Mouse (Mus musculus) forebrain, embryonic 11.5 days (tissue): ENCODE measurements around the gene Foxp1. TPM values are rescaled to one million over a fixed set of nuclear protein-coding genes. Genes with fewer than 3 reads are reported as not detected.
A peak's percentile ranks its signal among the peaks of the same experiment; 100 is the strongest.

ENCODE experiments used
- ATAC-seq: fragments of 200-750 bp; cut with Nextera tagmentation; replicated peaks from 2 replicates; pipeline ENCODE4 v1.8.0; 2017; ENCODE audit warnings: moderate TSS enrichment; ENCODE audit not compliant: low FRiP score
- DNase-seq: peaks from one replicate; pipeline ENCODE4 v3.0.0-alpha.2; 2017; ENCODE audit warnings: low spot score
- H3K27ac ChIP-seq: fragments of 300-500 bp; sonication (generic); 2 replicates; pipeline ENCODE4 v1.5.1; 2014; ENCODE audit warnings: low read depth, low read length
- H3K27me3 ChIP-seq: fragments of 300-500 bp; sonication (generic); 2 replicates; pipeline ENCODE4 v1.6.1; 2014; ENCODE audit warnings: mild to moderate bottlenecking, low read length, mixed read lengths; ENCODE audit not compliant: control insufficient read depth, insufficient read depth
- H3K36me3 ChIP-seq: fragments of 300-500 bp; sonication (generic); 2 replicates; pipeline ENCODE4 v1.6.1; 2014; ENCODE audit warnings: mild to moderate bottlenecking, low read length, moderate library complexity, mixed read lengths; ENCODE audit not compliant: control insufficient read depth, insufficient read depth
- H3K4me1 ChIP-seq: fragments of 300-500 bp; sonication (generic); replicated peaks from 2 replicates; pipeline ENCODE4 v1.6.1; 2014; ENCODE audit warnings: low read length, mixed read lengths; ENCODE audit not compliant: control insufficient read depth, insufficient read depth
- H3K4me2 ChIP-seq: fragments of 300-500 bp; sonication (generic); 2 replicates; pipeline ENCODE4 v1.6.1; 2014; ENCODE audit warnings: low read depth, mild to moderate bottlenecking, low read length, moderate library complexity, mixed read lengths; ENCODE audit not compliant: severe bottlenecking
- H3K4me3 ChIP-seq: fragments of 300-500 bp; sonication (generic); 2 replicates; pipeline ENCODE4 v1.5.1; 2014; ENCODE audit warnings: low read depth, low read length
- H3K9ac ChIP-seq: fragments of 300-500 bp; sonication (generic); 2 replicates; pipeline ENCODE4 v1.6.1; 2014; ENCODE audit warnings: low read length
- H3K9me3 ChIP-seq: fragments of 300-500 bp; sonication (generic); 2 replicates; pipeline ENCODE4 v1.6.1; 2016; ENCODE audit warnings: low read length, mixed read lengths; ENCODE audit not compliant: control insufficient read depth
- WGBS: fragments of 180-500 bp; shearing (Covaris S2); extraction: QIAGEN DNeasy Blood & Tissue Kit; methylation state at CpG from one replicate; pipeline ENCODE4 v1.1.7; 2014; 5-methylcytosine and 5-hydroxymethylcytosine counted together
- polyA plus RNA-seq: library from polyadenylated mRNA; unstranded; fragments of >200 nt; fragmentation: Nextera tagmentation; extraction: Ambion mirVana; gene quantifications from 2 replicates; pipeline ENCODE4 v1.2.1, GENCODE M21; 2014

Gene Foxp1
- polyA plus RNA-seq = 91.1 and 91.5 TPM in 2 replicates

DNA sequence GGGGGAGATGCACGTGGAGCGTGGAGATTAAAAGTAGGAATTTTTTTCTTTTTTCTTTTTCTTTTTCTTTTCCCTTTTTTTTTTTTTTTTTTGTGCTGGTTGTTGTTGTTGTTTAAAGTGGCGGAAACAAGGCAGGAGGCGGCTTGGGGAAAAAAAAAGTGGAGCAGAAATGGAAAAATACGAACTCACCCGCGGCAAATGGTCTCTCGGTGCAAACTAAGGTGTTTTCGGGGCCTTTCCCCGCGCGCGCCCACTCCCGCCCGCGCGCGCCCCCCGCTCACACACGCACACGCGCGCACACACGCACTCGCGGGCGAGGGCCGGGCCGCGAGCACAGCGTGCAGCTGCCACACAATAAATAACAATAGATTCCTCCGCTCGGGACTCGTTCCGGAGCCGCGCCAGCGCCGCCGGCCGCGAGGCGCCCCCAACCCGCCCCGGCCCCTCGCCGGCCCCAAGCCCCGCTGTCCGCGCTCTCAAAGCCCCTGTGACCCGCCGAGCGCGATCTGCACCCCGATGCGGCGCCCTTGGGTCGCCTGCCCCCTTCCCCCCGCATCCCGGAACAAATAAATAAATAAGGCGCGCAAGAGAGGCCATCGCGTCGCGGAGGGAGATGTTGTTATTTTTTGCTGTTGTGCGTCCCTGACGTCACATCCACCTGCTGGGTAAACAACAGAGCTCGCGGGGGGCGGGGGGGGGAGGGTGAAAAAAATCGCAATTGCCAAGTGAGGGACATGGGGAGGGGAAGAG lies at the start of gene Foxp1:
Gene Foxp1 (minus strand): TSS at position 363 of the 750 bp plus-strand sequence.
- peak within 1 kb of the TSS; percentile 98 for H3K9ac ChIP-seq
- under 1% methylated on average over 71 of the region's 72 CpGs for WGBS
- peaks cover 5% of the 10 kb centered on the region; the same call in 1 of the 2 replicates for H3K4me1 ChIP-seq

DNA sequence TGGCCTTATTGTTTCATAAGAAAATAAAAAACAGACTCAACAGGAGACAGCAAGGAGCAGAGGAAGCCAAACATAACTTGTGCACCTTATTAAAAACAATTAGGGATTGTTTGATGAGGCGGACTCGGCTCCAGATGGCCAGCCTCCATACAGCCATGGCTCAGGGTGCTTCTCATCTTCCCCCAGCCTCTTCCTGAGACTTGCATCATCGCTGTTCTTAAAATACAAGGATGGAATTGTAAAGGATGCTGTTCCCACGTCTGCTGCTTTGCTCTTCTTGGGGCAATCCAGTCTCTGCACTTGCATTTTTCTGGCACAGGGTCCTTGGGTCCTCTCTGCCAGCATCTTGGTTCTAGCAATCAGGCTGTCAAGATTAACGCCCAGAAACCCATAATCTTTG lies 49.5 kb upstream of the Foxp1 start:
- WGBS = 70% methylated on average over 5 of the region's 5 CpGs

More for the DNA sequence above, at the start of gene Foxp1:
- Histone ChIP-seq H3K27ac (peak within 1 kb of the TSS; percentile 98), H3K4me2 (peak within 1 kb of the TSS; percentile 67), H3K36me3 (no peaks in the 10 kb centered on the region; the same call in 1 of the 2 replicates), H3K4me3 (peak within 1 kb of the TSS; percentile 86), H3K27me3 (no peaks in the 10 kb centered on the region), H3K9me3 (peaks cover 4% of the 10 kb centered on the region; the same call in 1 of the 2 replicates)
- ATAC-seq (peak; percentile 55), DNase-seq (peak; percentile 91)

DNA sequence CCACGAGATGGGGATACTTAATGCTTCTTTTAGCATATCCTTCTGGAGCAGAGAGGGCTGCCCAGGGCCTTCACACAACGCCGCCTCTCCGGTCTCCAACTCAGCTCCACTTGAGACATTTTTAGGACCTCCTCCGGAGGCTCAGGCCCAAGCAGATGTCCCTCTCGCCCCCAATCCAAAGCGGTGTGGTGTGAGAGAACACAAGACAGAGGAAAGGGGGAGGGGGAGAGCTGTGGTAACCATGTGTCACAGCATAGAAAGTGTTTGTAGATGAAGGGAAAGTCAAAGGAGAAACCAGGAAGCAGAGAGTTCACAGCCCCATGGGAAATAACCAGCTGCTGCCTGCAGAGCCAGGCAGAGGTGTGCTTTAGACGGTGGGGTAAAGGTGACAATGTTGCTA lies 44.4 kb upstream of the Foxp1 start:
- no peak overlapping the region for H3K4me3 ChIP-seq
- H3K9ac ChIP-seq = no peak overlapping the region
- no peaks in the 10 kb centered on the region for H3K27me3 ChIP-seq
- no peaks in the 10 kb centered on the region for H3K9me3 ChIP-seq
- no peak overlapping the region for H3K27ac ChIP-seq
- H3K4me2 ChIP-seq = no peak overlapping the region
- no peaks in the 10 kb centered on the region for H3K4me1 ChIP-seq
- H3K36me3 ChIP-seq = no peaks in the 10 kb centered on the region
- ATAC-seq (no peak), DNase-seq (no peak)
- WGBS = 82% methylated on average over 8 of the region's 8 CpGs

More for the DNA sequence above, 49.5 kb upstream of the Foxp1 start:
- Histone ChIP-seq H3K4me2 (no peak overlapping the region), H3K9me3 (no peaks in the 10 kb centered on the region), H3K36me3 (no peaks in the 10 kb centered on the region), H3K27ac (no peak overlapping the region), H3K4me1 (no peaks in the 10 kb centered on the region), H3K27me3 (no peaks in the 10 kb centered on the region), H3K9ac (no peak overlapping the region), H3K4me3 (no peak overlapping the region)
- DNase-seq (no peak), ATAC-seq (no peak)

DNA sequence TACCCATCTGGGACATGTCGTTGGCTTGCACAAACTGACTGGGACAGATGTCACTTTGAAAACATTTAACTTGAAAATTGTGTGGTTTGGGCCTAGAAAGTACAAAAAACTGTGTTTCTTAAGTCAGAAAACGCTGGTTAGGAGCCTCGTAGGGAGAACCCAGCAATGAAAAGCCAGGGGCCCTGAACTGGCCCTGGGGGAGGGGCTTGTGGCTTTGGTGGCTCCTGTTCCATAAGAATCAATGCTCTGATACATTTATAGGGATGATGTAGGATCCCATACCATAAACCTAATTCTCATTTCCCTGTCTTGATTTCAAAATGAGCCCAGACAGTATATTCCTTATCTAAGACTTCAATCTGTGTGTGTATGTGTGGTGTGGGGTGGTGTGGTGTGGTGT lies 42.2 kb upstream of the Foxp1 start:
- ATAC-seq = no peak

DNA sequence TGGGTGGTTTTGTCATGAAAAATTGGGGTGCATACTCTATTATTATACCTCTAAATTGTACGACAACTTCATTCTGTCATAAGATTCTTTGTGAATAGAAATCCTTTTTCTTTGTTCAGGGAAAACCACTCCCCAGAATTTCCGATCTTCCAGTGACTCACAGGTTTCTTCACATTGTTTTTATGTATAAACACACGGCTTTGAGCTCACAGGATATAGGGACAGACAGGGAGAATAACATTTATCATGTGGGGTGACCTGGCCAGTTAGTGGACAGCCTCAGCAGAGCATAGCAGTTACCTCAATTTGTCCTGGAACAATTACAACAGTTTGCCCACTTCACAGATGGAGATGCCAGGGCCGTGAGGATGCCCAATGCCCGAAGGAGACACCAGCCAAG lies 34.4 kb upstream of the Foxp1 start:
- Histone ChIP-seq H3K4me2 (no peak overlapping the region), H3K9me3 (no peaks in the 10 kb centered on the region), H3K4me3 (no peak overlapping the region), H3K36me3 (no peaks in the 10 kb centered on the region), H3K27ac (no peak overlapping the region), H3K9ac (no peak overlapping the region), H3K27me3 (no peaks in the 10 kb centered on the region), H3K4me1 (no peaks in the 10 kb centered on the region)
- ATAC-seq (no peak), DNase-seq (no peak)
- WGBS = 89% methylated on average over 5 of the region's 5 CpGs

More for the DNA sequence above, 42.2 kb upstream of the Foxp1 start:
- Histone ChIP-seq H3K27ac (no peak overlapping the region), H3K4me1 (no peaks in the 10 kb centered on the region), H3K4me3 (no peak overlapping the region), H3K9me3 (no peaks in the 10 kb centered on the region), H3K27me3 (no peaks in the 10 kb centered on the region), H3K36me3 (no peaks in the 10 kb centered on the region), H3K4me2 (no peak overlapping the region), H3K9ac (no peak overlapping the region)
- no peak for DNase-seq
- 76% methylated on average over 3 of the region's 3 CpGs for WGBS

DNA sequence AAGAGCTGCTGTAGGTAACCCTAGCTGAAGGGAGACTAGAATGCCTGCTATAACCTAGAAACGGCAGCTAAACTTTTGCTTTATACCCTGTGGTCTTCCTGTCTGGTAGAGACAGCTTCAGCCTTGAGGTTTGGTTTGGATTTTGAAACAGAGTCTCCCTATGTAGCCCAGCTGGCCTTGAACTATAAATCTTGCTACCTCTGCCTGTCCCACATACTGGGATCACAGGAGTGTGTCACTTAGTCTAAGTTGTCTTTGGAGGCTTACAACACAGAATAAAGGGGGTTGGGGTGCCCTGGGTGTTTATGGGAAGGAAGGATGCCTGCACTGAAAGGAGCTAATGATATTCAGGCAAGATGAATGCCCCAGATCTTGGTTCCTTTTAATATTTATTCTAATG lies 30.3 kb upstream of the Foxp1 start:
- no peak overlapping the region for H3K9ac ChIP-seq
- H3K4me3 ChIP-seq = no peak overlapping the region
- H3K36me3 ChIP-seq = no peaks in the 10 kb centered on the region
- H3K27me3 ChIP-seq = no peaks in the 10 kb centered on the region
- H3K4me1 ChIP-seq = no peaks in the 10 kb centered on the region
- WGBS = 79% methylated on average over 1 of the region's 1 CpGs
- no peaks in the 10 kb centered on the region for H3K9me3 ChIP-seq
- H3K4me2 ChIP-seq = no peak overlapping the region
- DNase-seq (no peak), ATAC-seq (no peak)
- H3K27ac ChIP-seq = no peak overlapping the region

DNA sequence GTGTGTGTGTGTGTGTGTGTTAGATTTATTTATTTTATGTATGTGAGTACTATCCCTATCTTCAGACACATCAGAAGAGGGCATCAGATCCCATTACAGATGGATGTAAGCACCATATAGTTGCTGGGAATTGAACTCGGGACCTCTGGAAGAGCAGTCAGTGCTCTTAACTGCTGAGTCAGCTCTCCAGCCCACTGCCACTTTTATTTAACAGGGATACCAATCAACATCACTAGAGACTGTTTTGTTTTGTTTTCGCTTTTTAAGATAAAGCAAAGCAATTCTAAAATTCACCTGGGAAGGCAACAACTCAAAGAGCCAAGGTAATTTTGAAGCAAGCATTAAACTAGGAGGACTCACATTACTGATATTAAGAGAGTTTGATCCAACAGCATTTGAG lies 23.9 kb upstream of the Foxp1 start:
- H3K27ac ChIP-seq = no peak overlapping the region
- 91% methylated on average over 2 of the region's 2 CpGs for WGBS
- ATAC-seq (no peak), DNase-seq (no peak)
- no peaks in the 10 kb centered on the region for H3K36me3 ChIP-seq
- no peak overlapping the region for H3K4me2 ChIP-seq
- no peaks in the 10 kb centered on the region for H3K27me3 ChIP-seq
- no peak overlapping the region for H3K9ac ChIP-seq
- H3K4me1 ChIP-seq = no peaks in the 10 kb centered on the region
- H3K4me3 ChIP-seq = no peak overlapping the region
- H3K9me3 ChIP-seq = no peaks in the 10 kb centered on the region

DNA sequence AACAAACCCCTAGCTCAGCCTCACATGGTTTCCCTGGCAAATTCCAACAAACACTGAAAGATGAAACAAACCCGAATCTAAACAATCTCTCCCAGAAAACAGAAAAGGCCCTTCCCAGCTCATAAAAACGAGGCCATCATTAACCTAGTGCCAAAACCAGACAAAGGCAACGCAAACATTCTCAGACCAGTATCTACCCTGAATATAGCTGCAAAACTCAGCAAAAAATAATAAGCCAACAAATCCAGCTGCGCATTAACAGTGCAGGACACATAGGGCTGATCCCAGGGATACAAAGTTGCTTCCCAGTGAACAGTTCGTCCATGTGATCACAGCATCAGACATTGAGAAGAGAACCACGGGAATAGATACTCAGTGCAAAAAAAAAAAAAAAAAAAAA lies 22.9 kb upstream of the Foxp1 start:
- DNase-seq (no peak), ATAC-seq (no peak)
- Histone ChIP-seq H3K36me3 (no peaks in the 10 kb centered on the region), H3K4me1 (no peaks in the 10 kb centered on the region), H3K9ac (no peak overlapping the region), H3K9me3 (no peaks in the 10 kb centered on the region), H3K4me3 (no peak overlapping the region), H3K27ac (no peak overlapping the region), H3K27me3 (no peaks in the 10 kb centered on the region), H3K4me2 (no peak overlapping the region)
- 82% methylated on average over 6 of the region's 6 CpGs for WGBS

DNA sequence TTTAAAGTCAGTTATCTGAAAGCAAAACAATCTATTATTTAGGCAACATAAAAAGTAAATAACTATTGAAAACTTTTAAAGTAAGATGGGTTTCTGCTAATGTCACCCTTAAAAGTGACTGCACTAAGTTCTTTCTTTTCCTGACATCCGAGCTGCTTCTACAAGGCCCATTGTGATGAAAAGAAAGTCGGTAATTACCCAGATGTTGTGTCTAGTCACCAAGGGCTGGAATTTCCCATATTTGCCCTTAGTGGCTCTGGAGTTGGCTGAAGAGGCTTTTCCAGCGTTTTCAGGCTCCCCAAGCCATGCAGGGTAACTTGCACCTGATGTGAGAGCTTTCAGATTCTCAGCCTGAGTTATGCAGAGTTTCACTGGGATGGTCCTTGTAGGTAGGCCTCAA lies 18.6 kb upstream of the Foxp1 start:
- Histone ChIP-seq H3K9ac (no peak overlapping the region), H3K36me3 (no peaks in the 10 kb centered on the region), H3K27me3 (no peaks in the 10 kb centered on the region), H3K4me2 (no peak overlapping the region), H3K27ac (no peak overlapping the region), H3K4me1 (no peaks in the 10 kb centered on the region), H3K4me3 (no peak overlapping the region), H3K9me3 (no peaks in the 10 kb centered on the region)
- 45% methylated on average over 3 of the region's 3 CpGs for WGBS
- ATAC-seq = no peak
- no peak for DNase-seq
